Mouse (Mus musculus) Patski (cell line): Measurements from ENCODE around the gene Prelid1. TPM values are rescaled to one million over a fixed set of nuclear protein-coding genes. Genes with fewer than 3 reads are reported as not detected.

Source experiments
- ATAC-seq: fragments of 100-300 bp; one replicate; pipeline ENCODE4 v1.8.0; 2021
- CTCF ChIA-PET: fragments of 350-600 bp; sonication (Branson Sonifier 250); formaldehyde crosslinking; loops from one replicate; lab custom pipeline; 2022; ENCODE audit warnings: inconsistent platforms; lab: Charles Lee
- POLR2A ChIA-PET: fragments of 350-600 bp; sonication (Branson Sonifier 250); formaldehyde crosslinking; loops from one replicate; lab custom pipeline; 2022; ENCODE audit warnings: antibody characterized with exemption, inconsistent platforms; lab: Charles Lee
- DNase-seq: peaks from one replicate; pipeline ENCODE4 v3.0.0-alpha.2; 2011; ENCODE audit warnings: low read depth, low spot score
- H3K27me3 ChIP-seq: fragments of 371-371 bp; one replicate; pipeline ENCODE4 v1.5.1; 2021
- CTCF ChIP-seq: fragments of 100-300 bp; IDR thresholded peaks from one replicate; pipeline ENCODE4 v1.5.1; 2021
- in situ Hi-C: fragments of 300-500 bp; cut with MboI; formaldehyde crosslinking; loops from 3 replicates; pipeline ENCODE4 v1.11.1; 2018; ENCODE audit warnings: low pct_unique_long_range_greater_than_20kb, mixed read lengths
- polyA plus RNA-seq: library from polyadenylated mRNA; unstranded; gene quantifications from one replicate; pipeline ENCODE4 v1.2.3, GENCODE M21; 2021

Gene Prelid1
- polyA plus RNA-seq, 1 experiment from 2014 or later: 300 TPM

GRCm38 (mm10) chr13:55321434-55322129 is 1.3 kb downstream of the Prelid1 start, which contains the start of gene Rab24:
Rab24 (minus strand) TSS chr13:55321946.
- ATAC-seq: peak; percentile 80
- in situ Hi-C loops: no loop called here
- TF ChIP-seq CTCF: no peak

GRCm38 (mm10) chr13:55322130-55322825 is 2.0 kb downstream of the Prelid1 start:
- in situ Hi-C loops: no loop called here
- ChIA-PET CTCF (interaction anchor here (1.1 to 1.3 kb wide), 2 partner anchors 13 to 15 kb away, joined by 3 read pairs; no protein-coding TSS in a partner anchor), POLR2A (no interaction called here)
- DNase-seq: no peak
- TF ChIP-seq CTCF: no peak
- no peaks in the 10 kb centered on the region for H3K27me3 ChIP-seq
- peak; percentile 44 for ATAC-seq

More at GRCm38 (mm10) chr13:55321434-55322129, 1.3 kb downstream of the Prelid1 start, which contains the start of gene Rab24:
- ChIA-PET CTCF (no interaction called here), POLR2A (no interaction called here)
- DNase-seq: no peak
- no peaks in the 10 kb centered on the region for H3K27me3 ChIP-seq

GRCm38 (mm10) chr13:55325596-55325995 is 5.3 kb downstream of the Prelid1 start:
- no peak for DNase-seq
- ChIA-PET POLR2A (no interaction called here), CTCF (no interaction called here)
- H3K27me3 ChIP-seq: no peaks in the 10 kb centered on the region
- TF ChIP-seq CTCF: no peak
- no peak for ATAC-seq
- in situ Hi-C loops: no loop called here

GRCm38 (mm10) chr13:55327169-55327568 is 6.9 kb downstream of the Prelid1 start:
- POLR2A ChIA-PET: interaction anchor here (0.8 to 1.3 kb wide), 3 partner anchors 20 to 1352 kb away, joined by 3 to 4 read pairs (median 3); no protein-coding TSS in a partner anchor
- in situ Hi-C loops: no loop called here
- CTCF ChIA-PET: interaction anchor here (1.0 to 2.7 kb wide), 4 partner anchors 10 to 21 kb away, joined by 4 to 11 read pairs (median 6); no protein-coding TSS in a partner anchor
- ATAC-seq: no peak
- TF ChIP-seq CTCF: no peak
- no peak for DNase-seq
- H3K27me3 ChIP-seq: no peaks in the 10 kb centered on the region

GRCm38 (mm10) chr13:55327633-55328032 is 7.3 kb downstream of the Prelid1 start:
- in situ Hi-C loops: no loop called here
- DNase-seq (no peak), ATAC-seq (peak; percentile 55)
- POLR2A ChIA-PET: interaction anchor here (0.8 to 1.3 kb wide), 3 partner anchors 20 to 1351 kb away, joined by 3 to 4 read pairs (median 3); no protein-coding TSS in a partner anchor
- CTCF ChIA-PET: interaction anchor here (0.6 to 2.7 kb wide), 5 partner anchors 10 to 25 kb away, joined by 3 to 11 read pairs (median 4); no protein-coding TSS in a partner anchor
- H3K27me3 ChIP-seq: no peaks in the 10 kb centered on the region
- no peak for TF ChIP-seq CTCF

GRCm38 (mm10) chr13:55328171-55328570 is 7.9 kb downstream of the Prelid1 start:
- ATAC-seq (no peak), DNase-seq (no peak)
- in situ Hi-C loops: no loop called here
- ChIA-PET CTCF (interaction anchor here (0.6 to 2.7 kb wide), 4 partner anchors 11 to 24 kb away, joined by 3 to 11 read pairs (median 6); no protein-coding TSS in a partner anchor), POLR2A (interaction anchor here (1.0 to 1.3 kb wide), 2 partner anchors 19 to 23 kb away, joined by 3 read pairs; no protein-coding TSS in a partner anchor)
- no peak for TF ChIP-seq CTCF
- no peaks in the 10 kb centered on the region for H3K27me3 ChIP-seq

GRCm38 (mm10) chr13:55328641-55329040 is 8.3 kb downstream of the Prelid1 start:
- DNase-seq (no peak), ATAC-seq (no peak)
- no peaks in the 10 kb centered on the region for H3K27me3 ChIP-seq
- in situ Hi-C loops: no loop called here
- ChIA-PET CTCF (interaction anchor here (1.5 to 2.7 kb wide), 3 partner anchors 11 to 39 kb away, joined by 3 to 11 read pairs (median 8); no protein-coding TSS in a partner anchor), POLR2A (no interaction called here)
- no peak for TF ChIP-seq CTCF

GRCm38 (mm10) chr13:55329109-55329682 is 8.9 kb downstream of the Prelid1 start:
- H3K27me3 ChIP-seq: no peaks in the 10 kb centered on the region
- no peak for TF ChIP-seq CTCF
- in situ Hi-C loops: no loop called here
- POLR2A ChIA-PET: interaction anchor here (0.9 kb wide), 2 partner anchors 9 to 185 kb away, joined by 3 to 5 read pairs; partner anchors contain the start of gene Prelid1
- ATAC-seq: peak; percentile 44
- DNase-seq: no peak
- CTCF ChIA-PET: interaction anchor here (1.5 to 2.7 kb wide), 2 partner anchors 10 to 40 kb away, joined by 3 to 8 read pairs; no protein-coding TSS in a partner anchor

GRCm38 (mm10) chr13:55329683-55330566 is 9.6 kb downstream of the Prelid1 start, which contains the start of gene Mxd3:
Mxd3 (minus strand) TSS chr13:55329823.
- peak; percentile 70 for ATAC-seq
- ChIA-PET CTCF (interaction anchor here (0.9 to 1.5 kb wide), 2 partner anchors 10 to 41 kb away, joined by 3 to 4 read pairs; no protein-coding TSS in a partner anchor), POLR2A (interaction anchor here (0.9 kb wide), 2 partner anchors 9 to 185 kb away, joined by 3 to 5 read pairs; partner anchors contain the start of gene Prelid1)
- in situ Hi-C loops: loop anchor here (5.0 kb wide), 1 partner anchor 187 kb away; no protein-coding TSS in a partner anchor
- no peaks in the 10 kb centered on the region for H3K27me3 ChIP-seq
- TF ChIP-seq CTCF: no peak
- no peak for DNase-seq
